Mouse (Mus musculus) forebrain, postnatal 0 days (tissue): ENCODE data around the gene C1qtnf5. TPM values are rescaled to one million over a fixed set of nuclear protein-coding genes. Genes with fewer than 3 reads are reported as not detected.

Experiments
- ATAC-seq: fragments of 200-750 bp; cut with Nextera tagmentation; 2 replicates; pipeline ENCODE4 v1.8.0; 2017; ENCODE audit warnings: mild to moderate bottlenecking, moderate library complexity
- DNase-seq: peaks from one replicate; pipeline ENCODE4 v3.0.0-alpha.2; 2015
- H3K27ac ChIP-seq: fragments of 300-500 bp; sonication (generic); 2 replicates; pipeline ENCODE4 v1.5.1; 2014; ENCODE audit warnings: low read depth, mild to moderate bottlenecking, antibody characterized with exemption, low read length, moderate library complexity, mixed read lengths
- H3K27me3 ChIP-seq: fragments of 300-500 bp; sonication (generic); 2 replicates; pipeline ENCODE4 v1.6.1; 2014; ENCODE audit warnings: mild to moderate bottlenecking, low read length, mixed read lengths; ENCODE audit not compliant: insufficient read depth
- H3K36me3 ChIP-seq: fragments of 300-500 bp; sonication (generic); 2 replicates; pipeline ENCODE4 v1.6.1; 2014; ENCODE audit warnings: mild to moderate bottlenecking, moderate library complexity; ENCODE audit not compliant: insufficient read depth
- H3K4me1 ChIP-seq: fragments of 300-500 bp; sonication (generic); 2 replicates; pipeline ENCODE4 v1.6.1; 2014; ENCODE audit warnings: antibody characterized with exemption; ENCODE audit not compliant: insufficient read depth
- H3K4me2 ChIP-seq: fragments of 300-500 bp; sonication (generic); 2 replicates; pipeline ENCODE4 v1.6.1; 2014; ENCODE audit warnings: low read depth, mild to moderate bottlenecking, moderate library complexity
- H3K4me3 ChIP-seq: fragments of 300-500 bp; sonication (generic); 2 replicates; pipeline ENCODE4 v1.5.1; 2014; ENCODE audit warnings: low read depth, low read length, mixed read lengths
- H3K9ac ChIP-seq: fragments of 300-500 bp; sonication (generic); 2 replicates; pipeline ENCODE4 v1.6.1; 2014; ENCODE audit warnings: mild to moderate bottlenecking
- H3K9me3 ChIP-seq: fragments of 300-500 bp; sonication (generic); 2 replicates; pipeline ENCODE4 v1.6.1; 2016; ENCODE audit warnings: low read length
- CTCF ChIP-seq: sonication (generic); IDR thresholded peaks from 2 replicates; pipeline ENCODE4 v1.5.1; 2016; ENCODE audit warnings: antibody characterized with exemption, control low read depth, low read depth
- WGBS: fragments of 180-500 bp; shearing (Covaris S2); extraction: QIAGEN DNeasy Blood & Tissue Kit; methylation state at CpG from one replicate; pipeline ENCODE4 v1.1.7; 2014; 5-methylcytosine and 5-hydroxymethylcytosine counted together
- polyA plus RNA-seq: library from polyadenylated mRNA; unstranded; fragments of >200 nt; fragmentation: Nextera tagmentation; extraction: Ambion mirVana; gene quantifications from 2 replicates; pipeline ENCODE4 v1.2.1, GENCODE M21; 2015
- total RNA-seq: library from RNA; depleted of rRNA; stranded (reverse); fragments of >200 nt; gene quantifications from 2 replicates; pipeline ENCODE4 v1.2.3, GENCODE M21; 2014

Gene C1qtnf5
- total and polyA plus RNA-seq, 2 experiments from 2014 or later, result 8.7 to 18.4 TPM

GRCm38 (mm10) chr9:44125026-44125425, 18.0 kb downstream of the C1qtnf5 start:
- H3K4me1 ChIP-seq, result no peaks in the 10 kb centered on the region
- no peak overlapping the region for H3K27ac ChIP-seq
- ATAC-seq (no peak), DNase-seq (no peak)
- no peaks in the 10 kb centered on the region for H3K9me3 ChIP-seq
- no peaks in the 10 kb centered on the region for H3K36me3 ChIP-seq
- H3K9ac ChIP-seq, result no peak overlapping the region
- H3K27me3 ChIP-seq, result no peaks in the 10 kb centered on the region
- 59% methylated on average over 5 of the region's 5 CpGs for WGBS
- TF ChIP-seq CTCF, result no peak
- H3K4me2 ChIP-seq, result no peak overlapping the region
- H3K4me3 ChIP-seq, result no peak overlapping the region

- 0 out of 2 replicates have a peak, but pooled peaks cover under 1% of the 10 kb centered on the region for H3K27me3 ChIP-seq
- H3K9me3 ChIP-seq, result no peaks in the 10 kb centered on the region
- ATAC-seq, result peak; percentile 88
- peak overlapping the region; percentile 25; the same call in 1 of the 2 replicates for H3K4me2 ChIP-seq
- WGBS, result 21% methylated on average over 18 of the region's 18 CpGs
- DNase-seq, result peak; percentile 94
- H3K9ac ChIP-seq, result no peak overlapping the region
- H3K36me3 ChIP-seq, result no peaks in the 10 kb centered on the region
- H3K27ac ChIP-seq, result no peak overlapping the region
- no peak overlapping the region for H3K4me3 ChIP-seq
- no peaks in the 10 kb centered on the region for H3K4me1 ChIP-seq
- peak; percentile 93 for TF ChIP-seq CTCF
Observed at GRCm38 (mm10) chr9:44125546-44126428, 18.7 kb downstream of the C1qtnf5 start.

- Histone ChIP-seq H3K4me3 (no peak overlapping the region), H3K27me3 (peaks cover 8% of the 10 kb centered on the region; the same call in 1 of the 2 replicates), H3K4me2 (no peak overlapping the region), H3K4me1 (no peaks in the 10 kb centered on the region), H3K9ac (no peak overlapping the region), H3K36me3 (no peaks in the 10 kb centered on the region), H3K9me3 (no peaks in the 10 kb centered on the region), H3K27ac (no peak overlapping the region)
- 90% methylated on average over 3 of the region's 3 CpGs for WGBS
- ATAC-seq, result no peak
- TF ChIP-seq CTCF, result no peak
- no peak for DNase-seq
Observed at GRCm38 (mm10) chr9:44126746-44127145, 19.7 kb downstream of the C1qtnf5 start.

GRCm38 (mm10) chr9:44127351-44127801, 20.3 kb downstream of the C1qtnf5 start:
- H3K36me3 ChIP-seq, result no peaks in the 10 kb centered on the region
- WGBS, result 40% methylated on average over 3 of the region's 3 CpGs
- no peak for ATAC-seq
- peaks cover 8% of the 10 kb centered on the region; the same call in 1 of the 2 replicates for H3K27me3 ChIP-seq
- H3K27ac ChIP-seq, result no peak overlapping the region
- no peak overlapping the region for H3K4me3 ChIP-seq
- TF ChIP-seq CTCF, result no peak
- no peak overlapping the region for H3K4me2 ChIP-seq
- H3K9me3 ChIP-seq, result no peaks in the 10 kb centered on the region
- DNase-seq, result no peak
- H3K9ac ChIP-seq, result no peak overlapping the region
- H3K4me1 ChIP-seq, result no peaks in the 10 kb centered on the region

GRCm38 (mm10) chr9:44129633-44130032, 22.6 kb downstream of the C1qtnf5 start:
- WGBS, result 17% methylated on average over 9 of the region's 9 CpGs
- peak overlapping the region; percentile 28 for H3K4me3 ChIP-seq
- DNase-seq (no peak), ATAC-seq (no peak)
- H3K27ac ChIP-seq, result peak overlapping the region; percentile 54; the same call in 1 of the 2 replicates
- no peaks in the 10 kb centered on the region for H3K36me3 ChIP-seq
- H3K9ac ChIP-seq, result peak overlapping the region; percentile 37; the same call in 1 of the 2 replicates
- peak overlapping the region; percentile 57 for H3K4me2 ChIP-seq
- no peaks in the 10 kb centered on the region for H3K9me3 ChIP-seq
- H3K27me3 ChIP-seq, result peaks cover 14% of the 10 kb centered on the region; the same call in 1 of the 2 replicates
- H3K4me1 ChIP-seq, result 0 out of 2 replicates have a peak, but pooled peaks cover 4% of the 10 kb centered on the region
- TF ChIP-seq CTCF, result no peak

- peak overlapping the region; percentile 59; the same call in 1 of the 2 replicates for H3K27ac ChIP-seq
- no peak for TF ChIP-seq CTCF
- peak overlapping the region; percentile 28 for H3K4me3 ChIP-seq
- DNase-seq (no peak), ATAC-seq (0 out of 2 replicates have a peak, but pooled peaks have one; percentile 16)
- no peaks in the 10 kb centered on the region for H3K36me3 ChIP-seq
- H3K27me3 ChIP-seq, result peaks cover 14% of the 10 kb centered on the region; the same call in 1 of the 2 replicates
- 2% methylated on average over 27 of the region's 27 CpGs for WGBS
- H3K9me3 ChIP-seq, result no peaks in the 10 kb centered on the region
- H3K9ac ChIP-seq, result peak overlapping the region; percentile 37; the same call in 1 of the 2 replicates
- peaks cover 6% of the 10 kb centered on the region; the same call in 1 of the 2 replicates for H3K4me1 ChIP-seq
- peak overlapping the region; percentile 57 for H3K4me2 ChIP-seq
Observed at GRCm38 (mm10) chr9:44130034-44130433, 23.0 kb downstream of the C1qtnf5 start.
